Mouse (Mus musculus) lung, postnatal 0 days (tissue): ENCODE results near the gene Gpc4. TPM values are rescaled to one million over a fixed set of nuclear protein-coding genes. Genes with fewer than 3 reads are reported as not detected.

Source experiments
- ATAC-seq: fragments of 200-750 bp; cut with Nextera tagmentation; 2 replicates; pipeline ENCODE4 v1.8.0; 2017; ENCODE audit warnings: moderate library complexity
- DNase-seq: peaks from one replicate; pipeline ENCODE4 v3.0.0-alpha.2; 2016; ENCODE audit warnings: low spot score
- H3K27ac ChIP-seq: fragments of 300-500 bp; sonication (generic); 2 replicates; pipeline ENCODE4 v1.5.1; 2014; ENCODE audit warnings: antibody characterized with exemption, mild to moderate bottlenecking, low read length, mixed read lengths
- H3K27me3 ChIP-seq: fragments of 300-500 bp; sonication (generic); replicated peaks from 2 replicates; pipeline ENCODE4 v1.6.1; 2014; ENCODE audit warnings: low read length, mixed read lengths; ENCODE audit not compliant: insufficient read depth
- H3K36me3 ChIP-seq: fragments of 300-500 bp; sonication (generic); 2 replicates; pipeline ENCODE4 v1.6.1; 2014; ENCODE audit warnings: low read length, mixed read lengths; ENCODE audit not compliant: insufficient read depth
- H3K4me1 ChIP-seq: fragments of 300-500 bp; sonication (generic); 2 replicates; pipeline ENCODE4 v1.6.1; 2014; ENCODE audit warnings: antibody characterized with exemption, low read depth, low read length, mixed read lengths; ENCODE audit not compliant: insufficient read depth
- H3K4me2 ChIP-seq: fragments of 300-500 bp; sonication (generic); replicated peaks from 2 replicates; pipeline ENCODE4 v1.6.1; 2014; ENCODE audit warnings: low read depth, mild to moderate bottlenecking, low read length, moderate library complexity, mixed read lengths
- H3K4me3 ChIP-seq: fragments of 300-500 bp; sonication (generic); 2 replicates; pipeline ENCODE4 v1.5.1; 2014; ENCODE audit warnings: low read depth, low read length
- H3K9ac ChIP-seq: fragments of 300-500 bp; sonication (generic); replicated peaks from 2 replicates; pipeline ENCODE4 v1.6.1; 2014; ENCODE audit warnings: low read depth, mild to moderate bottlenecking
- H3K9me3 ChIP-seq: fragments of 300-500 bp; sonication (generic); 2 replicates; pipeline ENCODE4 v1.6.1; 2016; ENCODE audit warnings: low read length, mixed read lengths
- CTCF ChIP-seq: IDR thresholded peaks from 2 replicates; pipeline ENCODE4 v1.5.1; 2016; ENCODE audit warnings: antibody characterized with exemption, mild to moderate bottlenecking
- EP300 ChIP-seq: IDR thresholded peaks from 2 replicates; pipeline ENCODE4 v1.6.1; 2016; ENCODE audit warnings: antibody characterized with exemption, mild to moderate bottlenecking, control low read depth
- WGBS: fragments of 180-500 bp; shearing (Covaris S2); extraction: QIAGEN DNeasy Blood & Tissue Kit; methylation state at CpG from one replicate; pipeline ENCODE4 v1.1.7; 2014; 5-methylcytosine and 5-hydroxymethylcytosine counted together
- polyA plus RNA-seq: library from polyadenylated mRNA; unstranded; fragments of >200 nt; fragmentation: Nextera tagmentation; extraction: Ambion mirVana; gene quantifications from 2 replicates; pipeline ENCODE4 v1.2.1, GENCODE M21; 2015

Gpc4 gene
- polyA plus RNA-seq, 1 experiment from 2014 or later: 28.3 TPM

GRCm38 (mm10) chrX:52183551-52184442, 18.7 kb upstream of the Gpc4 start:
- Histone ChIP-seq H3K36me3 (no peaks in the 10 kb centered on the region), H3K4me3 (no peak overlapping the region)
- 41% methylated on average over 5 of the region's 5 CpGs for WGBS

GRCm38 (mm10) chrX:52181401-52181800, 16.3 kb upstream of the Gpc4 start:
- DNase-seq (no peak), ATAC-seq (no peak)
- H3K9me3 ChIP-seq: no peaks in the 10 kb centered on the region
- H3K4me2 ChIP-seq: no peak overlapping the region
- H3K27me3 ChIP-seq: no peaks in the 10 kb centered on the region
- H3K4me3 ChIP-seq: no peak overlapping the region
- H3K9ac ChIP-seq: no peak overlapping the region
- H3K4me1 ChIP-seq: no peaks in the 10 kb centered on the region
- 59% methylated on average over 2 of the region's 2 CpGs for WGBS
- TF ChIP-seq EP300: no peak
- no peak for TF ChIP-seq CTCF
- no peak overlapping the region for H3K27ac ChIP-seq
- H3K36me3 ChIP-seq: no peaks in the 10 kb centered on the region

More at GRCm38 (mm10) chrX:52183551-52184442, 18.7 kb upstream of the Gpc4 start:
- Histone ChIP-seq H3K9ac (no peak overlapping the region), H3K9me3 (no peaks in the 10 kb centered on the region), H3K27me3 (no peaks in the 10 kb centered on the region), H3K4me1 (no peaks in the 10 kb centered on the region), H3K4me2 (no peak overlapping the region), H3K27ac (no peak overlapping the region)
- no peak for TF ChIP-seq EP300
- no peak for TF ChIP-seq CTCF
- peak; percentile 46 for ATAC-seq
- DNase-seq: peak; percentile 21

- no peak overlapping the region for H3K27ac ChIP-seq
- no peaks in the 10 kb centered on the region for H3K4me1 ChIP-seq
- ATAC-seq: no peak
These were observed 12.0 kb upstream of the Gpc4 start for GRCm38 (mm10) chrX:52177067-52177466.

GRCm38 (mm10) chrX:52167519-52168244, 2.6 kb upstream of the Gpc4 start:
- TF ChIP-seq CTCF (no peak), EP300 (no peak)
- 52% methylated on average over 6 of the region's 6 CpGs for WGBS
- ATAC-seq: no peak

More at GRCm38 (mm10) chrX:52177067-52177466, 12.0 kb upstream of the Gpc4 start:
- TF ChIP-seq EP300: no peak
- no peak for TF ChIP-seq CTCF
- H3K4me3 ChIP-seq: no peak overlapping the region
- WGBS: 30% methylated on average over 4 of the region's 4 CpGs
- H3K9me3 ChIP-seq: no peaks in the 10 kb centered on the region
- H3K36me3 ChIP-seq: no peaks in the 10 kb centered on the region
- no peaks in the 10 kb centered on the region for H3K27me3 ChIP-seq
- DNase-seq: no peak
- H3K4me2 ChIP-seq: no peak overlapping the region
- H3K9ac ChIP-seq: no peak overlapping the region

GRCm38 (mm10) chrX:52165555-52165938, 495 bp upstream of the Gpc4 start:
- H3K9ac ChIP-seq: no peak overlapping the region
- peak overlapping the region; percentile 73 for H3K4me2 ChIP-seq
- 42% methylated on average over 4 of the region's 7 CpGs for WGBS
- H3K4me1 ChIP-seq: no peaks in the 10 kb centered on the region
- ATAC-seq (peak; percentile 46), DNase-seq (no peak)
- no peaks in the 10 kb centered on the region for H3K9me3 ChIP-seq
- TF ChIP-seq EP300 (no peak), CTCF (no peak)
- no peak overlapping the region for H3K27ac ChIP-seq
- no peaks in the 10 kb centered on the region for H3K36me3 ChIP-seq
- no peaks in the 10 kb centered on the region for H3K27me3 ChIP-seq
- H3K4me3 ChIP-seq: 0 out of 2 replicates have a peak overlapping the region, but pooled peaks have one; percentile 49

More at GRCm38 (mm10) chrX:52167519-52168244, 2.6 kb upstream of the Gpc4 start:
- no peaks in the 10 kb centered on the region for H3K36me3 ChIP-seq
- no peak for DNase-seq
- no peak overlapping the region for H3K4me3 ChIP-seq
- no peak overlapping the region for H3K27ac ChIP-seq
- no peak overlapping the region for H3K9ac ChIP-seq
- H3K27me3 ChIP-seq: no peaks in the 10 kb centered on the region
- H3K9me3 ChIP-seq: no peaks in the 10 kb centered on the region
- no peak overlapping the region for H3K4me2 ChIP-seq
- H3K4me1 ChIP-seq: no peaks in the 10 kb centered on the region

DNA sequence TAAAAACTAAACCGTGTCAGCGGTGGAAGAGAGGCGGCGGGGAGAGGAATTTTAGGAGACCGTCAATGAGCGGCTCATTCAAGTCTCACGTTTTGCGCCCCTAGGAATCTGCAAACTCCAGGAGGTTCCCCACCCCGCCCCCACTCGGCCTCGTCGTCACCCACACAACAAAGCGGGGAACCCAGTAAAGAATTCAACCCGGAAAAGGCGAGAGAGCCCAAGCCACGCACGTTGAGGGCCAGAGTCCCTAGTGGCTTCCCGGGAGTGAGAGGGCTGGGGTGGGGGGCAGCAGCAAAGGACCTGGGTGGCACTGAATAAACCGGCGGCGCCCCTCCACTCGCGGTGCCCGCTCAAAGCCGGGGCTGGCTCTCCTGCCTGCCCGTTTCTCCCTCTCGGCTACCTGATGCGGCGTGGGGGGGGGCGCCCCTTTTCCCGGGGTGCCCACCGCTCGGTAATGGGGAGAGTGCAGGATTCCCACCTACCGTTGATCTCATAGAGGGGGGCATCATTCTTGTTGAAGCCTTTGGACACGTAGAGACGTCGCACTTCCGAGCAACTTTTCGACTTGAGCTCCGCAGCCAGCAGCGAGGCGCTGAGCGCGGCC, 816 bp downstream of the Gpc4 start:
- TF ChIP-seq EP300: no peak
- TF ChIP-seq CTCF: no peak
- Histone ChIP-seq H3K9ac (peak overlapping the region; percentile 36; the same call in 1 of the 2 replicates), H3K27me3 (no peaks in the 10 kb centered on the region), H3K9me3 (no peaks in the 10 kb centered on the region), H3K27ac (no peak overlapping the region), H3K36me3 (no peaks in the 10 kb centered on the region), H3K4me2 (peak overlapping the region; percentile 73), H3K4me1 (no peaks in the 10 kb centered on the region), H3K4me3 (peak overlapping the region; percentile 49)
- DNase-seq (peak; percentile 13), ATAC-seq (peak; percentile 5; the same call in 1 of the 2 replicates)
- WGBS: 17% methylated on average over 32 of the region's 44 CpGs
